Mouse (Mus musculus) lung, postnatal 0 days (tissue): ENCODE measurements around the gene Pramel4. TPM values are rescaled to one million over a fixed set of nuclear protein-coding genes. Genes with fewer than 3 reads are reported as not detected.
"Not testable (repeated sequence)": the region's sequence is repeated elsewhere in the genome, so short reads cannot be mapped to it uniquely, and the experiment has no call there.

ENCODE experiments used
- ATAC-seq: fragments of 200-750 bp; cut with Nextera tagmentation; 2 replicates; pipeline ENCODE4 v1.8.0; 2017; ENCODE audit warnings: moderate library complexity
- DNase-seq: peaks from one replicate; pipeline ENCODE4 v3.0.0-alpha.2; 2016; ENCODE audit warnings: low spot score
- H3K27ac ChIP-seq: fragments of 300-500 bp; sonication (generic); 2 replicates; pipeline ENCODE4 v1.5.1; 2014; ENCODE audit warnings: antibody characterized with exemption, mild to moderate bottlenecking, low read length, mixed read lengths
- H3K27me3 ChIP-seq: fragments of 300-500 bp; sonication (generic); replicated peaks from 2 replicates; pipeline ENCODE4 v1.6.1; 2014; ENCODE audit warnings: low read length, mixed read lengths; ENCODE audit not compliant: insufficient read depth
- H3K36me3 ChIP-seq: fragments of 300-500 bp; sonication (generic); 2 replicates; pipeline ENCODE4 v1.6.1; 2014; ENCODE audit warnings: low read length, mixed read lengths; ENCODE audit not compliant: insufficient read depth
- H3K4me1 ChIP-seq: fragments of 300-500 bp; sonication (generic); 2 replicates; pipeline ENCODE4 v1.6.1; 2014; ENCODE audit warnings: antibody characterized with exemption, low read depth, low read length, mixed read lengths; ENCODE audit not compliant: insufficient read depth
- H3K4me2 ChIP-seq: fragments of 300-500 bp; sonication (generic); replicated peaks from 2 replicates; pipeline ENCODE4 v1.6.1; 2014; ENCODE audit warnings: low read depth, mild to moderate bottlenecking, low read length, moderate library complexity, mixed read lengths
- H3K4me3 ChIP-seq: fragments of 300-500 bp; sonication (generic); 2 replicates; pipeline ENCODE4 v1.5.1; 2014; ENCODE audit warnings: low read depth, low read length
- H3K9ac ChIP-seq: fragments of 300-500 bp; sonication (generic); replicated peaks from 2 replicates; pipeline ENCODE4 v1.6.1; 2014; ENCODE audit warnings: low read depth, mild to moderate bottlenecking
- H3K9me3 ChIP-seq: fragments of 300-500 bp; sonication (generic); 2 replicates; pipeline ENCODE4 v1.6.1; 2016; ENCODE audit warnings: low read length, mixed read lengths
- WGBS: fragments of 180-500 bp; shearing (Covaris S2); extraction: QIAGEN DNeasy Blood & Tissue Kit; methylation state at CpG from one replicate; pipeline ENCODE4 v1.1.7; 2014; 5-methylcytosine and 5-hydroxymethylcytosine counted together
- polyA plus RNA-seq: library from polyadenylated mRNA; unstranded; fragments of >200 nt; fragmentation: Nextera tagmentation; extraction: Ambion mirVana; gene quantifications from 2 replicates; pipeline ENCODE4 v1.2.1, GENCODE M21; 2015

Pramel4 gene
- polyA plus RNA-seq, result not detected in 2 replicates

DNA sequence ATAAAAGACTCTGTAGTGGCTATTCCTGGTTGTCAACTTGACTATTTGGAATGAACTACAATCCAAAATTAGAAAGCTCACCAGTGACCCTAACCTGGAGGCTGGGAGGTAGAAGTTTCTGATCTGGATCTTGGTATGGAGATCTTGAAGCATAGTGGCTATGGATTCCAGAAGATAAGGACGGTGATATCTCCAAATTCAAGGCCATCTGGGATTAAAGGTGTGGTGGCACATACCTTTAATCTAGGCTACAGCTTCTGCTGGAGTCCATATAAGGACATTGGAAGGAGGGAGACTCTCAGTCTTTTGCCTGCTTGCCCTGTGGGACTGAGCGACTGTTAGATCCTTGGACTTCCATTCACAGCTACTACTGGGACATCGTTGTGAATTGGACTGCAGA, at the start of gene Pramel4:
Gene Pramel4 (plus strand): TSS at position 301 of the 400 bp plus-strand sequence.
- not testable (repeated sequence) for ATAC-seq, H3K27me3 ChIP-seq, H3K27ac ChIP-seq, H3K9me3 ChIP-seq, DNase-seq, H3K4me3 ChIP-seq, H3K4me1 ChIP-seq, H3K9ac ChIP-seq, H3K36me3 ChIP-seq, H3K4me2 ChIP-seq
- WGBS, result 82% methylated on average over 3 of the region's 3 CpGs

DNA sequence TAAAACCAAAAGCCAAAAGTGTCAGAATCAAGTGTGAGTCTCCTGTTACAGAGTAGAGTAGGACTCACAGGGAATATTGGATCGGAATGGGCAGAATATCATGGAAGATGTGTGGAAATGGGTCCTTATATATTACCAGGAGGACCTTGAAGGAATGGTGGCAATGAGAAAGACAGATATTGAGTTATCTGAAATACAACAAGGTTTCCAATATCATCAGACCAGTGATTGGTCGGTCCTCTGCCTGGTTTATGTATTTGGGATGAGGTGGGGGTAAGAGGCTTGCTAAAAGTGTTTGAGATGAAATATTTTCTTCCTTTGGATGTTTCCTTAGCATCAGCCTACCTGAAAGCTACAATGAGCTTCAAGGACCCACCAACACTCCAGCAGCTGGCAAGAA, 47.2 kb downstream of the Pramel4 start, which contains the start of gene Gm13102:
Gene Gm13102 (plus strand): TSS at position 301 of the 400 bp plus-strand sequence.
- not testable (repeated sequence) for H3K4me3 ChIP-seq, H3K36me3 ChIP-seq, ATAC-seq, H3K4me2 ChIP-seq, H3K9ac ChIP-seq, H3K27ac ChIP-seq, H3K4me1 ChIP-seq, H3K27me3 ChIP-seq, H3K9me3 ChIP-seq, DNase-seq
- no CpG with 5 or more reads among the region's 2 CpGs for WGBS

Other genes starting within 250 kb of the Pramel4 start
- gene Gm13084, start 243.0 kb upstream of the Pramel4 start, polyA plus RNA-seq, result not detected in 2 replicates
- not detected in 2 replicates for gene Gm13103, start 212.6 kb upstream of the Pramel4 start, polyA plus RNA-seq
- gene Pramef6, start 158.7 kb upstream of the Pramel4 start, polyA plus RNA-seq, result not detected in 2 replicates
- not detected in 2 replicates for gene Pramef25, start 108.1 kb upstream of the Pramel4 start, polyA plus RNA-seq
- gene Gm13101, start 92.2 kb upstream of the Pramel4 start, polyA plus RNA-seq, result not detected in 2 replicates
- not detected in 2 replicates for gene Pramef17, start 64.8 kb upstream of the Pramel4 start, polyA plus RNA-seq
- not detected in 2 replicates for gene Gm13102, start 47.3 kb downstream of the Pramel4 start, polyA plus RNA-seq
- gene Oog3, start 103.5 kb downstream of the Pramel4 start, polyA plus RNA-seq, result not detected in 2 replicates
- not detected in 2 replicates for gene Oog2, start 131.6 kb downstream of the Pramel4 start, polyA plus RNA-seq
- gene C87977, start 154.2 kb downstream of the Pramel4 start, polyA plus RNA-seq, result not detected in 2 replicates
- not detected in 2 replicates for gene Pramel5, start 221.4 kb downstream of the Pramel4 start, polyA plus RNA-seq